Mouse (Mus musculus) C2C12 (cell line): ENCODE data around the gene Stat3.

Experiments
- CEBPB ChIP-seq: IDR thresholded peaks from one replicate; pipeline ENCODE4 v1.6.1; 2011; ENCODE audit warnings: low read depth, mild to moderate bottlenecking, control low read depth, moderate library complexity
- CTCF ChIP-seq: IDR thresholded peaks from one replicate; pipeline ENCODE4 v1.5.1; 2011; ENCODE audit not compliant: control insufficient read depth, insufficient read depth, insufficient read length
- FOSL1 ChIP-seq: IDR thresholded peaks from one replicate; pipeline ENCODE4 v1.8.0; 2011; ENCODE audit warnings: mild to moderate bottlenecking, low read length; ENCODE audit not compliant: poor library complexity, insufficient read depth, severe bottlenecking
- MAX ChIP-seq: IDR thresholded peaks from one replicate; pipeline ENCODE4 v1.6.1; 2011; ENCODE audit warnings: mild to moderate bottlenecking, control low read depth
- MYOG ChIP-seq: IDR thresholded peaks from one replicate; pipeline ENCODE4 v1.6.1; 2011; ENCODE audit not compliant: control insufficient read depth, insufficient read length; ENCODE audit errors: extremely low read depth
- USF1 ChIP-seq: IDR thresholded peaks from one replicate; pipeline ENCODE4 v1.6.1; 2011; ENCODE audit warnings: low read depth, mild to moderate bottlenecking, control low read depth, moderate library complexity

DNA sequence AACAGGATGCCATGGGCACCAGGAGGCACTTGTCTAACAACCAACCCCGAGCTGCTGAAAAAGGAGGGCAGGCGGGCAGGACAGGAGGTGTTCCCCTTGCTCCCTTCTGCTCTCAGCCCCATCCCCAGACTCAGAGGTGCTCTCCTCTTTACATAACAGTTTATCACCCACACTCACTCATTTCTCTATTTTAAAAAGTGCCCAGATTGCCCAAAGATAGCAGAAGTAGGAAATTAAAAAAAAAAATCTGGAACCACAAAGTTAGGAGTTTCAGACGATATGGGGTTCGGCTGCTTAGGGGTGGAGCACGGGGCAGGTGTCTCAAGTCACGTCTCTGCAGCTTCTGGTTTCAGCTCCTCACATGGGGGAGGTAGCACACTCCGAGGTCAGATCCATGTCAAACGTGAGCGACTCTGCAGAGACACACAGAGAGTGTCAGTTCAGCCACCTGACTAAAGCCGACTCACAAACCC, 51.0 kb downstream of the Stat3 start:
- no peak for TF ChIP-seq CTCF
- no peak for TF ChIP-seq MAX
- TF ChIP-seq CEBPB, result no peak
- TF ChIP-seq USF1, result no peak
- TF ChIP-seq FOSL1, result no peak
- no peak for TF ChIP-seq MYOG
